Mouse (Mus musculus) MEL (cell line): ENCODE measurements around the gene Tnnt1. TPM values are rescaled to one million over a fixed set of nuclear protein-coding genes. Genes with fewer than 3 reads are reported as not detected.

Experiments used
- DNase-seq: peaks from one replicate; pipeline ENCODE4 v3.0.0; 2011; ENCODE audit warnings: low read depth, low spot score
- H3K27ac ChIP-seq: 2 replicates; pipeline ENCODE4 v1.5.1; 2012; ENCODE audit warnings: low read depth, mild to moderate bottlenecking, control low read depth, low read length, moderate library complexity; ENCODE audit not compliant: control insufficient read depth
- H3K27me3 ChIP-seq, 2 experiments: fragments of 150-350 bp in 1 of 2; sonication (generic) in 1 of 2; 2 replicates each; pipeline ENCODE4 v1.6.1; 2012; ENCODE audit warnings: low read length in 2 of 2, mild to moderate bottlenecking in 2 of 2, improper control_type of control experiment in 1 of 2, moderate library complexity in 1 of 2; ENCODE audit not compliant: insufficient read depth in 2 of 2, control insufficient read depth in 1 of 2
- H3K36me3 ChIP-seq, 2 experiments: 2 replicates each; pipeline ENCODE4 v1.6.1; 2012 to 2014; ENCODE audit warnings: low read length in 2 of 2, improper control_type of control experiment in 1 of 2, inconsistent platforms in 1 of 2, mild to moderate bottlenecking in 1 of 2; ENCODE audit not compliant: insufficient read depth in 2 of 2, control insufficient read depth in 1 of 2
- H3K4me1 ChIP-seq, 2 experiments: fragments of 150-350 bp in 1 of 2; sonication (generic) in 1 of 2; 2 replicates each; pipeline ENCODE4 v1.6.1; 2012; ENCODE audit warnings: low read length in 2 of 2, improper control_type of control experiment in 1 of 2, mild to moderate bottlenecking in 1 of 2; ENCODE audit not compliant: insufficient read depth in 2 of 2, control insufficient read depth in 1 of 2
- H3K4me3 ChIP-seq, 2 experiments: fragments of 150-350 bp in 1 of 2; sonication (generic) in 1 of 2; 2 replicates each; pipeline ENCODE4 v1.5.1; 2012; ENCODE audit warnings: low read depth in 2 of 2, low read length in 2 of 2, mild to moderate bottlenecking in 2 of 2, moderate library complexity in 2 of 2, control low read depth in 1 of 2, improper control_type of control experiment in 1 of 2; ENCODE audit not compliant: control insufficient read depth in 1 of 2, insufficient read depth in 1 of 2
- H3K79me2 ChIP-seq: 2 replicates; pipeline ENCODE4 v1.6.1; 2012; ENCODE audit warnings: mild to moderate bottlenecking, low read length, moderate library complexity; ENCODE audit not compliant: control insufficient read depth, poor library complexity, insufficient read depth
- H3K9ac ChIP-seq: 2 replicates; pipeline ENCODE4 v1.6.1; 2012; ENCODE audit warnings: low read depth, mild to moderate bottlenecking, control low read depth, low read length, moderate library complexity; ENCODE audit not compliant: control insufficient read depth, poor library complexity, severe bottlenecking
- H3K9me3 ChIP-seq: fragments of 150-350 bp; sonication (generic); replicated peaks from 2 replicates; pipeline ENCODE4 v1.6.1; 2012; ENCODE audit warnings: mild to moderate bottlenecking, low read length, improper control_type of control experiment, moderate library complexity; ENCODE audit not compliant: insufficient read depth
- BHLHE40 ChIP-seq: IDR thresholded peaks from 2 replicates; pipeline ENCODE4 v1.6.1; 2012; ENCODE audit warnings: low read depth, mild to moderate bottlenecking, inconsistent platforms, low read length, improper control_type of control experiment, borderline replicate concordance
- CHD1 ChIP-seq: IDR thresholded peaks from 2 replicates; pipeline ENCODE4 v1.6.1; 2012; ENCODE audit warnings: low read depth, mild to moderate bottlenecking, inconsistent platforms, low read length, improper control_type of control experiment
- CTCF ChIP-seq, 3 experiments: IDR thresholded peaks in 2 of 3; conservative IDR thresholded peaks in 1 of 3; 2 replicates each; pipeline ENCODE4 v1.5.1; 2011 to 2012; ENCODE audit warnings: low read length in 3 of 3, low read depth in 2 of 3, mild to moderate bottlenecking in 2 of 3, improper control_type of control experiment in 1 of 3, inconsistent platforms in 1 of 3, mixed read lengths in 1 of 3, moderate library complexity in 1 of 3; ENCODE audit not compliant: control insufficient read depth in 1 of 3, insufficient read depth in 1 of 3, poor library complexity in 1 of 3, severe bottlenecking in 1 of 3
- E2F4 ChIP-seq: IDR thresholded peaks from 2 replicates; pipeline ENCODE4 v1.6.1; 2011; ENCODE audit warnings: low read depth, low read length, improper control_type of control experiment, borderline replicate concordance
- EP300 ChIP-seq, 2 experiments: IDR thresholded peaks; 2 replicates each; pipeline ENCODE4 v1.6.1; 2011; ENCODE audit warnings: improper control_type of control experiment in 2 of 2, low read length in 2 of 2, low read depth in 1 of 2, mild to moderate bottlenecking in 1 of 2
- GABPA ChIP-seq: IDR thresholded peaks from 2 replicates; pipeline ENCODE4 v1.6.1; 2012; ENCODE audit warnings: low read depth, mild to moderate bottlenecking, inconsistent platforms, low read length, improper control_type of control experiment, moderate library complexity
- GATA1 ChIP-seq: IDR thresholded peaks from 2 replicates; pipeline ENCODE4 v1.6.1; 2011; ENCODE audit warnings: low read depth, low read length, improper control_type of control experiment
- JUND ChIP-seq: IDR thresholded peaks from 2 replicates; pipeline ENCODE4 v1.6.1; 2011; ENCODE audit warnings: low read depth, mild to moderate bottlenecking, improper control_type of control experiment, low read length
- KAT2A ChIP-seq: conservative IDR thresholded peaks from 2 replicates; pipeline ENCODE4 v1.6.1; 2012; ENCODE audit warnings: low read depth, low read length, improper control_type of control experiment, inconsistent platforms
- MAFK ChIP-seq: IDR thresholded peaks from 2 replicates; pipeline ENCODE4 v1.6.1; 2011; ENCODE audit warnings: low read depth, mild to moderate bottlenecking, low read length, improper control_type of control experiment, borderline replicate concordance
- MAZ ChIP-seq: IDR thresholded peaks from 2 replicates; pipeline ENCODE4 v1.6.1; 2012; ENCODE audit warnings: low read depth, mild to moderate bottlenecking, inconsistent platforms, low read length, improper control_type of control experiment
- MEF2A ChIP-seq: IDR thresholded peaks from 2 replicates; pipeline ENCODE4 v1.6.1; 2014; ENCODE audit warnings: low read depth, mild to moderate bottlenecking, inconsistent platforms, low read length, improper control_type of control experiment; ENCODE audit not compliant: poor library complexity, insufficient replicate concordance, severe bottlenecking; ENCODE audit errors: extremely low read depth
- MXI1 ChIP-seq: IDR thresholded peaks from 2 replicates; pipeline ENCODE4 v1.6.1; 2011; ENCODE audit warnings: mild to moderate bottlenecking, low read depth, low read length, improper control_type of control experiment
- MYC ChIP-seq: IDR thresholded peaks from 2 replicates; pipeline ENCODE4 v1.6.1; 2011; ENCODE audit warnings: low read depth, mild to moderate bottlenecking, low read length, improper control_type of control experiment, moderate library complexity
- POLR2A ChIP-seq, 2 experiments: IDR thresholded peaks; 2 replicates each; pipeline ENCODE4 v1.6.1; 2011 to 2012; ENCODE audit warnings: low read length in 2 of 2, mild to moderate bottlenecking in 2 of 2, control low read depth in 1 of 2, improper control_type of control experiment in 1 of 2, low read depth in 1 of 2, moderate library complexity in 1 of 2; ENCODE audit not compliant: control insufficient read depth in 1 of 2, insufficient read depth in 1 of 2, poor library complexity in 1 of 2
- POLR2AphosphoS2 ChIP-seq: IDR thresholded peaks from 2 replicates; pipeline ENCODE4 v1.6.1; 2011; ENCODE audit warnings: low read length, improper control_type of control experiment
- RCOR1 ChIP-seq: IDR thresholded peaks from 2 replicates; pipeline ENCODE4 v1.6.1; 2012; ENCODE audit warnings: low read depth, mild to moderate bottlenecking, inconsistent platforms, low read length, improper control_type of control experiment
- SMC3 ChIP-seq: IDR thresholded peaks from 2 replicates; pipeline ENCODE4 v1.6.1; 2011; ENCODE audit warnings: low read depth, low read length, improper control_type of control experiment
- TBP ChIP-seq: IDR thresholded peaks from 2 replicates; pipeline ENCODE4 v1.8.0; 2011; ENCODE audit warnings: low read depth, low read length, improper control_type of control experiment
- TCF12 ChIP-seq: IDR thresholded peaks from 2 replicates; pipeline ENCODE4 v1.6.1; 2014; ENCODE audit warnings: low read depth, mild to moderate bottlenecking, inconsistent platforms, low read length, improper control_type of control experiment, moderate library complexity
- USF1 ChIP-seq: IDR thresholded peaks from 2 replicates; pipeline ENCODE4 v1.6.1; 2014; ENCODE audit warnings: low read depth, mild to moderate bottlenecking, inconsistent platforms, low read length, improper control_type of control experiment, moderate library complexity
- ZKSCAN1 ChIP-seq: IDR thresholded peaks from 2 replicates; pipeline ENCODE4 v1.6.1; 2012; ENCODE audit warnings: low read depth, mild to moderate bottlenecking, inconsistent platforms, low read length, improper control_type of control experiment, moderate library complexity
- ZNF384 ChIP-seq: IDR thresholded peaks from 2 replicates; pipeline ENCODE4 v1.6.1; 2012; ENCODE audit warnings: low read depth, mild to moderate bottlenecking, inconsistent platforms, low read length, improper control_type of control experiment
- polyA plus RNA-seq, 2 experiments: library from polyadenylated mRNA; stranded (reverse) in 1 of 2; unstranded in 1 of 2; fragments of >175 nt in 1 of 2; fragments of >200 nt in 1 of 2; gene quantifications; 2 replicates each; pipeline versions ENCODE4 v1.2.1 to v1.2.4; 2012; ENCODE audit warnings: low replicate concordance in 2 of 2, low read depth in 1 of 2; ENCODE audit not compliant: insufficient read length in 2 of 2, insufficient read depth in 1 of 2, missing spikeins in 1 of 2
- total RNA-seq: library from RNA; depleted of rRNA; stranded (reverse); fragments of 300-350 nt; gene quantifications from 2 replicates; pipeline ENCODE4 v1.2.3, GENCODE M21; 2012

The Tnnt1 gene
- total and polyA plus RNA-seq, 3 experiments: 5.0 to 16.4 TPM; not detected in 1

DNA sequence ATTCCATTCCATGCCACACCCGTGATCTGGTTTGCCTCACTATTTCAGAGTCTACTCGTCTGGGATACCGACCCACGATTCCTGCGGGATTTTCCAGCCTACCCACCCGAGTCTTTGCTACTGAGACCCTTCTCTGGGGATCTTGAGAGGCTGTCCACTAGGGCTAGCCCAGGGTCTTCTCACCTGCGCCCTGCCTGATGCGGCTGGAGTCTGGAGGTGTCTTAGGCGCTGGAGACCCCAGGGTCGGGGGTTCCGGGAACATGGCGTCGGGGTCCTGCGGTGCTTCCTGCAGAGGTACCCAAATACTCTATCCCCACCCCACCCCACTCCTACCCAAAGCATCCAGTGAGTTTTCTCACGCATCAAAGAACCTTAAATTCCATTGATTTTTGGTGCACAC is 29.9 kb upstream of the Tnnt1 start:
- Histone ChIP-seq H3K27me3 (peaks cover 0 to 4% of the 10 kb centered on the region in 2 experiments; a peak in 2 of 4 replicates), H3K79me2 (no peaks in the 10 kb centered on the region), H3K36me3 (no peaks in the 10 kb centered on the region), H3K9ac (no peak overlapping the region), H3K4me1 (no peaks in the 10 kb centered on the region), H3K9me3 (no peaks in the 10 kb centered on the region), H3K4me3 (no peak overlapping the region), H3K27ac (no peak overlapping the region)
- no peak for DNase-seq
- no peak for TF ChIP-seq RCOR1
- no peak for TF ChIP-seq CTCF (IDR thresholded peaks at IDR 0.05 in 2 of 3, conservative IDR thresholded peaks at IDR 0.05 in 1 of 3; ENCODE audit: control insufficient read depth in 1 of 3, insufficient read depth in 1 of 3, low read depth in 2 of 3, low read length in 3 of 3, poor library complexity in 1 of 3, severe bottlenecking in 1 of 3)
- TF ChIP-seq EP300 (IDR thresholded peaks at IDR 0.05; ENCODE audit: low read depth in 1 of 2, low read length in 2 of 2): no peak
- TF ChIP-seq MEF2A: no peak
- TF ChIP-seq JUND: no peak
- TF ChIP-seq SMC3: no peak
- TF ChIP-seq MYC: no peak
- TF ChIP-seq POLR2A (IDR thresholded peaks at IDR 0.05; ENCODE audit: control insufficient read depth in 1 of 2, insufficient read depth in 1 of 2, low read depth in 1 of 2, low read length in 2 of 2, poor library complexity in 1 of 2): no peak
- no peak for TF ChIP-seq MXI1
- TF ChIP-seq TBP: no peak
- TF ChIP-seq MAFK: no peak
- no peak for TF ChIP-seq CHD1
- TF ChIP-seq MAZ: no peak

- Histone ChIP-seq H3K9me3 (no peaks in the 10 kb centered on the region), H3K79me2 (no peaks in the 10 kb centered on the region), H3K9ac (no peak overlapping the region), H3K27me3 (peaks cover 0 to 6% of the 10 kb centered on the region in 2 experiments; a peak in 3 of 4 replicates), H3K4me3 (no peak overlapping the region), H3K36me3 (no peaks in the 10 kb centered on the region), H3K27ac (no peak overlapping the region), H3K4me1 (no peaks in the 10 kb centered on the region)
- DNase-seq: no peak
- TF ChIP-seq E2F4: no peak
- no peak for TF ChIP-seq TCF12
- no peak for TF ChIP-seq MXI1
- TF ChIP-seq USF1: no peak
- no peak for TF ChIP-seq BHLHE40
- TF ChIP-seq GATA1: no peak
- no peak for TF ChIP-seq POLR2A (IDR thresholded peaks at IDR 0.05; ENCODE audit: control insufficient read depth in 1 of 2, insufficient read depth in 1 of 2, low read depth in 1 of 2, low read length in 2 of 2, poor library complexity in 1 of 2)
- no peak for TF ChIP-seq MEF2A
- no peak for TF ChIP-seq GABPA
- no peak for TF ChIP-seq KAT2A
- no peak for TF ChIP-seq ZNF384
- TF ChIP-seq ZKSCAN1: no peak
- no peak for TF ChIP-seq SMC3
- TF ChIP-seq MAFK: no peak
- TF ChIP-seq POLR2AphosphoS2: no peak
These were observed 25.8 kb upstream of the Tnnt1 start for GRCm38 (mm10) chr7:4542013-4542412.
